Mouse (Mus musculus) gastrocnemius, adult 18-20 months (tissue): ENCODE data around the gene Sppl2c. TPM values are rescaled to one million over a fixed set of nuclear protein-coding genes. Genes with fewer than 3 reads are reported as not detected.

Source experiments
- DNase-seq: peaks from one replicate; pipeline ENCODE4 v3.0.0; 2021; ENCODE audit warnings: low spot score
- total RNA-seq, 2 experiments: library from RNA; stranded (reverse); gene quantifications; 2 replicates each; pipeline ENCODE4 v1.2.3; 2021

The Sppl2c gene
- total RNA-seq, 2 experiments from 2014 or later = not detected

GRCm38 (mm10) chr11:104237958-104238747 is 52.0 kb downstream of the Sppl2c start:
- no peak for DNase-seq

Other genes starting within 250 kb of the Sppl2c start
- gene Nsf, start 232.3 kb upstream of the Sppl2c start, total RNA-seq = 10 to 100 TPM; 17.0 TPM
- gene Arf2, start 219.6 kb upstream of the Sppl2c start, total RNA-seq = 10 to 100 TPM; 14.7 to 22.9 TPM
- gene Crhr1, start 53.5 kb upstream of the Sppl2c start, total RNA-seq = not detected
- gene Mapt, start 45.1 kb downstream of the Sppl2c start, total RNA-seq = 10 to 100 TPM; 71.8 to 85.5 TPM